Mouse (Mus musculus) CH12.LX (cell line): ENCODE data around the gene Olfr825. TPM values are rescaled to one million over a fixed set of nuclear protein-coding genes. Genes with fewer than 3 reads are reported as not detected.
A peak's percentile ranks its signal among the peaks of the same experiment; 100 is the strongest.
"Not testable (repeated sequence)": the region's sequence is repeated elsewhere in the genome, so short reads cannot be mapped to it uniquely, and the experiment has no call there.

Experiments
- DNase-seq: peaks from one replicate; pipeline ENCODE4 v3.0.0-alpha.2; 2013; ENCODE audit errors: extremely low read depth
- H3K27ac ChIP-seq: 2 replicates; pipeline ENCODE4 v1.5.1; 2012; ENCODE audit warnings: low read depth, mild to moderate bottlenecking, control low read depth, moderate library complexity; ENCODE audit not compliant: insufficient read depth
- H3K27me3 ChIP-seq: replicated peaks from 2 replicates; pipeline ENCODE3; 2012; ENCODE audit warnings: inconsistent platforms
- H3K36me3 ChIP-seq, 2 experiments: replicated peaks in 1 of 2; 2 replicates each; pipeline versions ENCODE3 to v1.6.1; 2012; ENCODE audit warnings: inconsistent platforms in 1 of 2, low read length in 1 of 2, mild to moderate bottlenecking in 1 of 2, mixed read lengths in 1 of 2, moderate library complexity in 1 of 2; ENCODE audit not compliant: control insufficient read depth in 1 of 2, insufficient read depth in 1 of 2
- H3K4me1 ChIP-seq, 2 experiments: 2 replicates each; pipeline ENCODE4 v1.6.1; 2012; ENCODE audit warnings: inconsistent platforms in 1 of 2, moderate library complexity in 1 of 2; ENCODE audit not compliant: insufficient read depth in 2 of 2, control insufficient read depth in 1 of 2
- H3K4me2 ChIP-seq: 2 replicates; pipeline ENCODE4 v1.6.1; 2012; ENCODE audit warnings: low read depth, mild to moderate bottlenecking, control low read depth; ENCODE audit not compliant: poor library complexity, insufficient read depth, severe bottlenecking
- H3K4me3 ChIP-seq, 3 experiments: fragments of 150-350 bp in 1 of 3; sonication (generic) in 1 of 3; replicated peaks in 1 of 3; 2 replicates each; pipeline versions ENCODE3 to v1.5.1; 2011 to 2012; ENCODE audit warnings: low read depth in 2 of 3, low read length in 2 of 3, mild to moderate bottlenecking in 2 of 3, moderate library complexity in 2 of 3, control low read depth in 1 of 3, improper control_type of control experiment in 1 of 3, inconsistent platforms in 1 of 3, mixed read lengths in 1 of 3; ENCODE audit not compliant: poor library complexity in 1 of 3
- H3K79me2 ChIP-seq: replicated peaks from 2 replicates; pipeline ENCODE4 v1.6.1; 2012; ENCODE audit warnings: mild to moderate bottlenecking, moderate library complexity; ENCODE audit not compliant: control insufficient read depth, poor library complexity, insufficient read depth, severe bottlenecking; ENCODE audit errors: extremely low read depth
- H3K9ac ChIP-seq: 2 replicates; pipeline ENCODE4 v1.6.1; 2012; ENCODE audit warnings: low read depth, mild to moderate bottlenecking, control low read depth, moderate library complexity; ENCODE audit not compliant: insufficient read depth
- H3K9me3 ChIP-seq: replicated peaks from 2 replicates; pipeline ENCODE3; 2012; ENCODE audit warnings: low read length, inconsistent platforms, mixed read lengths
- CTCF ChIP-seq, 2 experiments: IDR thresholded peaks in 1 of 2; conservative IDR thresholded peaks in 1 of 2; 2 replicates each; pipeline ENCODE4 v1.5.1; 2011 to 2012; ENCODE audit warnings: low read depth in 2 of 2, low read length in 2 of 2, improper control_type of control experiment in 1 of 2, inconsistent platforms in 1 of 2, mild to moderate bottlenecking in 1 of 2, moderate library complexity in 1 of 2
- E2F4 ChIP-seq: IDR thresholded peaks from 2 replicates; pipeline ENCODE4 v1.6.1; 2011; ENCODE audit warnings: low read depth, low read length, improper control_type of control experiment; ENCODE audit not compliant: insufficient replicate concordance
- EP300 ChIP-seq: IDR thresholded peaks from 2 replicates; pipeline ENCODE4 v1.6.1; 2011; ENCODE audit warnings: low read length, improper control_type of control experiment
- HCFC1 ChIP-seq: IDR thresholded peaks from 2 replicates; pipeline ENCODE4 v1.6.1; 2012; ENCODE audit warnings: low read depth, mild to moderate bottlenecking, inconsistent platforms, low read length, improper control_type of control experiment
- IRF4 ChIP-seq: IDR thresholded peaks from 2 replicates; pipeline ENCODE4 v1.6.1; 2014; ENCODE audit warnings: low read depth, mild to moderate bottlenecking, inconsistent platforms, low read length, improper control_type of control experiment
- JUN ChIP-seq: IDR thresholded peaks from 2 replicates; pipeline ENCODE4 v1.6.1; 2011; ENCODE audit warnings: low read depth, mild to moderate bottlenecking, low read length, improper control_type of control experiment, moderate library complexity; ENCODE audit not compliant: insufficient read depth
- KAT2A ChIP-seq: IDR thresholded peaks from 2 replicates; pipeline ENCODE4 v1.6.1; 2012; ENCODE audit warnings: low read length, improper control_type of control experiment, inconsistent platforms; ENCODE audit not compliant: insufficient replicate concordance
- MAZ ChIP-seq: IDR thresholded peaks from 2 replicates; pipeline ENCODE4 v1.6.1; 2012; ENCODE audit warnings: low read depth, mild to moderate bottlenecking, inconsistent platforms, low read length, improper control_type of control experiment, moderate library complexity
- MEF2A ChIP-seq: IDR thresholded peaks from 2 replicates; pipeline ENCODE4 v1.6.1; 2014; ENCODE audit warnings: low read depth, mild to moderate bottlenecking, inconsistent platforms, low read length, improper control_type of control experiment, borderline replicate concordance
- NRF1 ChIP-seq: IDR thresholded peaks from 2 replicates; pipeline ENCODE4 v1.6.1; 2014; ENCODE audit warnings: low read depth, mild to moderate bottlenecking, inconsistent platforms, low read length, improper control_type of control experiment, moderate library complexity
- PAX5 ChIP-seq: IDR thresholded peaks from 2 replicates; pipeline ENCODE4 v1.6.1; 2012; ENCODE audit warnings: low read length, inconsistent platforms, mixed read lengths
- POLR2AphosphoS2 ChIP-seq: IDR thresholded peaks from 2 replicates; pipeline ENCODE4 v1.6.1; 2011; ENCODE audit warnings: low read depth, low read length, improper control_type of control experiment
- RAD21 ChIP-seq: IDR thresholded peaks from 2 replicates; pipeline ENCODE4 v1.6.1; 2011; ENCODE audit warnings: low read depth, mild to moderate bottlenecking, low read length, improper control_type of control experiment, moderate library complexity
- SIN3A ChIP-seq: IDR thresholded peaks from 2 replicates; pipeline ENCODE4 v1.6.1; 2012; ENCODE audit warnings: low read length, improper control_type of control experiment, inconsistent platforms
- SMC3 ChIP-seq: IDR thresholded peaks from 2 replicates; pipeline ENCODE4 v1.6.1; 2011; ENCODE audit warnings: low read depth, low read length, improper control_type of control experiment
- TBP ChIP-seq: conservative IDR thresholded peaks from 2 replicates; pipeline ENCODE4 v1.6.1; 2011; ENCODE audit warnings: low read depth, low read length, improper control_type of control experiment
- TCF12 ChIP-seq: IDR thresholded peaks from 2 replicates; pipeline ENCODE4 v1.6.1; 2014; ENCODE audit warnings: low read depth, mild to moderate bottlenecking, inconsistent platforms, low read length, improper control_type of control experiment
- USF2 ChIP-seq: conservative IDR thresholded peaks from 2 replicates; pipeline ENCODE4 v1.6.1; 2011; ENCODE audit warnings: low read depth, low read length, improper control_type of control experiment
- ZC3H11A ChIP-seq: IDR thresholded peaks from 2 replicates; pipeline ENCODE4 v1.6.1; 2012; ENCODE audit warnings: low read depth, mild to moderate bottlenecking, inconsistent platforms, low read length, improper control_type of control experiment
- ZKSCAN1 ChIP-seq: IDR thresholded peaks from 2 replicates; pipeline ENCODE4 v1.6.1; 2012; ENCODE audit warnings: low read depth, inconsistent platforms, low read length, improper control_type of control experiment, borderline replicate concordance
- ZNF384 ChIP-seq: IDR thresholded peaks from 2 replicates; pipeline ENCODE4 v1.6.1; 2012; ENCODE audit warnings: low read depth, low read length, improper control_type of control experiment, inconsistent platforms
- dilution Hi-C: fragments of 300-500 bp; cut with MboI; formaldehyde crosslinking; loops from 2 replicates; pipeline ENCODE4 v1.14.3; 2020; ENCODE audit warnings: low sequenced_read_pairs; ENCODE audit not compliant: extremely low pct_unique_long_range_greater_than_20kb, extremely low pct_ligation_motif_present
- in situ Hi-C: fragments of 300-500 bp; cut with MboI; formaldehyde crosslinking; loops from 3 replicates; pipeline ENCODE4 v1.14.3; 2019; ENCODE audit warnings: low sequenced_read_pairs, low pct_ligation_motif_present, low pct_unique_long_range_greater_than_20kb, mixed read lengths
- polyA plus RNA-seq: library from polyadenylated mRNA; unstranded; fragments of >175 nt; gene quantifications from 2 replicates; pipeline ENCODE4 v1.2.1, GENCODE M21; 2012; ENCODE audit warnings: low read depth; ENCODE audit not compliant: insufficient read length
- total RNA-seq, 2 experiments: library from RNA; depleted of rRNA; stranded (reverse); fragments of 300-350 nt in 1 of 2; fragments of >200 nt in 1 of 2; gene quantifications; 2 replicates each; pipeline ENCODE4 v1.2.3; 2012 to 2014

The Olfr825 gene
- total and polyA plus RNA-seq, 3 experiments: not detected

- Histone ChIP-seq H3K9ac (no peak overlapping the region), H3K4me2 (no peak overlapping the region), H3K27ac (no peak overlapping the region), H3K27me3 (no peaks in the 10 kb centered on the region), H3K9me3 (no peaks in the 10 kb centered on the region)
- dilution Hi-C loops: no loop called here
- TF ChIP-seq TCF12 (no peak), ZC3H11A (no peak), SIN3A (no peak), MEF2A (no peak), E2F4 (no peak), PAX5 (no peak), SMC3 (no peak), CTCF (conservative IDR thresholded peaks at IDR 0.05 in 1 of 2, IDR thresholded peaks at IDR 0.05 in 1 of 2; ENCODE audit: low read depth in 2 of 2, low read length in 2 of 2) (no peak), HCFC1 (no peak), ZKSCAN1 (no peak), RAD21 (no peak), EP300 (no peak), TBP (no peak), MAZ (no peak), KAT2A (no peak), NRF1 (no peak), USF2 (no peak), JUN (no peak), POLR2AphosphoS2 (no peak)
- TF ChIP-seq, all 38 proteins: peak for 0
- in situ Hi-C loops: no loop called here
- no peak overlapping the region for H3K4me3 ChIP-seq
- no peaks in the 10 kb centered on the region for H3K79me2 ChIP-seq
- no peak for DNase-seq
- H3K4me1 ChIP-seq: no peaks in the 10 kb centered on the region
- no peaks in the 10 kb centered on the region for H3K36me3 ChIP-seq
These were observed 1.4 kb downstream of the Olfr825 start for GRCm38 (mm10) chr10:130165196-130165595.

GRCm38 (mm10) chr10:130144121-130144520 lies 22.4 kb downstream of the Olfr825 start:
- Histone ChIP-seq H3K27ac (no peak overlapping the region), H3K27me3 (no peaks in the 10 kb centered on the region), H3K79me2 (no peaks in the 10 kb centered on the region), H3K4me1 (peaks cover 0 to 5% of the 10 kb centered on the region in 2 experiments; a peak in 1 of 4 replicates), H3K9me3 (no peaks in the 10 kb centered on the region), H3K9ac (no peak overlapping the region), H3K4me2 (peak overlapping the region; percentile 16; the same call in 1 of the 2 replicates), H3K36me3 (no peaks in the 10 kb centered on the region), H3K4me3 (no peak overlapping the region)
- TF ChIP-seq SIN3A (no peak), IRF4 (peak; percentile 50; the same call in 1 of the 2 replicates), EP300 (peak; percentile 76), ZNF384 (no peak)
- in situ Hi-C loops (no loop called here), dilution Hi-C loops (no loop called here)
- DNase-seq: no peak

GRCm38 (mm10) chr10:130142481-130142880 lies 24.1 kb downstream of the Olfr825 start:
- H3K9ac ChIP-seq, H3K4me2 ChIP-seq, in situ Hi-C loops, H3K9me3 ChIP-seq, H3K27me3 ChIP-seq, H3K27ac ChIP-seq, H3K4me3 ChIP-seq, H3K79me2 ChIP-seq, DNase-seq, dilution Hi-C loops, H3K4me1 ChIP-seq, H3K36me3 ChIP-seq: not testable (repeated sequence)
